Mouse (Mus musculus) liver, adult 2 months (tissue): ENCODE data around the gene Megf11. TPM values are rescaled to one million over a fixed set of nuclear protein-coding genes. Genes with fewer than 3 reads are reported as not detected.

Experiments
- DNase-seq: peaks from one replicate; pipeline ENCODE4 v3.0.0-alpha.2; 2011; ENCODE audit warnings: low read depth, low spot score; ENCODE audit errors: extremely low read depth
- H3K27ac ChIP-seq: fragments of 200-500 bp; replicated peaks from 2 replicates; pipeline ENCODE4 v1.5.1; 2012; ENCODE audit warnings: low read depth, mild to moderate bottlenecking, control low read depth, inconsistent platforms, low read length; ENCODE audit not compliant: insufficient read depth
- H3K27me3 ChIP-seq: fragments of 200-500 bp; 2 replicates; pipeline ENCODE4 v1.6.1; 2012; ENCODE audit warnings: mild to moderate bottlenecking, moderate library complexity, low read length, inconsistent platforms; ENCODE audit not compliant: control insufficient read depth, insufficient read depth
- H3K36me3 ChIP-seq: fragments of 200-500 bp; 2 replicates; pipeline ENCODE4 v1.6.1; 2012; ENCODE audit warnings: low read length, inconsistent platforms; ENCODE audit not compliant: control insufficient read depth, insufficient read depth
- H3K4me1 ChIP-seq: fragments of 200-500 bp; 2 replicates; pipeline ENCODE4 v1.6.1; 2011; ENCODE audit warnings: low read length; ENCODE audit not compliant: control insufficient read depth, insufficient read depth
- H3K4me3 ChIP-seq: fragments of 200-500 bp; 2 replicates; pipeline ENCODE4 v1.5.1; 2011; ENCODE audit warnings: low read depth, mild to moderate bottlenecking, control low read depth, low read length, moderate library complexity; ENCODE audit not compliant: insufficient read depth
- H3K79me2 ChIP-seq: fragments of 200-500 bp; 2 replicates; pipeline ENCODE4 v1.6.1; 2012; ENCODE audit warnings: inconsistent platforms, mild to moderate bottlenecking, low read length, moderate library complexity; ENCODE audit not compliant: control insufficient read depth, insufficient read depth
- H3K9ac ChIP-seq: fragments of 200-500 bp; 2 replicates; pipeline ENCODE4 v1.6.1; 2012; ENCODE audit warnings: low read depth, mild to moderate bottlenecking, control low read depth, inconsistent platforms, low read length
- CTCF ChIP-seq: fragments of 200-500 bp; IDR thresholded peaks from 2 replicates; pipeline ENCODE4 v1.5.1; 2011; ENCODE audit warnings: low read depth, low read length, control low read depth
- POLR2A ChIP-seq: fragments of 200-500 bp; IDR thresholded peaks from 2 replicates; pipeline ENCODE4 v1.6.1; 2011; ENCODE audit warnings: low read length, control low read depth; ENCODE audit not compliant: insufficient read depth; ENCODE audit errors: extremely low read depth
- WGBS: fragments of 180-500 bp; shearing (Covaris S2); methylation state at CpG from one replicate; pipeline ENCODE4 v1.1.7; 2018; 5-methylcytosine and 5-hydroxymethylcytosine counted together
- polyA plus RNA-seq: library from polyadenylated mRNA; depleted of rRNA; stranded (reverse); fragments of >200 nt; gene quantifications from 2 replicates; pipeline ENCODE4 v1.2.3, GENCODE M21; 2012
- total RNA-seq: library from RNA; depleted of rRNA; stranded (reverse); fragments of >200 nt; gene quantifications from 2 replicates; pipeline ENCODE4 v1.2.3, GENCODE M21; 2014

Megf11 gene
- total and polyA plus RNA-seq, 2 experiments, result 0.09 to 0.13 TPM

DNA sequence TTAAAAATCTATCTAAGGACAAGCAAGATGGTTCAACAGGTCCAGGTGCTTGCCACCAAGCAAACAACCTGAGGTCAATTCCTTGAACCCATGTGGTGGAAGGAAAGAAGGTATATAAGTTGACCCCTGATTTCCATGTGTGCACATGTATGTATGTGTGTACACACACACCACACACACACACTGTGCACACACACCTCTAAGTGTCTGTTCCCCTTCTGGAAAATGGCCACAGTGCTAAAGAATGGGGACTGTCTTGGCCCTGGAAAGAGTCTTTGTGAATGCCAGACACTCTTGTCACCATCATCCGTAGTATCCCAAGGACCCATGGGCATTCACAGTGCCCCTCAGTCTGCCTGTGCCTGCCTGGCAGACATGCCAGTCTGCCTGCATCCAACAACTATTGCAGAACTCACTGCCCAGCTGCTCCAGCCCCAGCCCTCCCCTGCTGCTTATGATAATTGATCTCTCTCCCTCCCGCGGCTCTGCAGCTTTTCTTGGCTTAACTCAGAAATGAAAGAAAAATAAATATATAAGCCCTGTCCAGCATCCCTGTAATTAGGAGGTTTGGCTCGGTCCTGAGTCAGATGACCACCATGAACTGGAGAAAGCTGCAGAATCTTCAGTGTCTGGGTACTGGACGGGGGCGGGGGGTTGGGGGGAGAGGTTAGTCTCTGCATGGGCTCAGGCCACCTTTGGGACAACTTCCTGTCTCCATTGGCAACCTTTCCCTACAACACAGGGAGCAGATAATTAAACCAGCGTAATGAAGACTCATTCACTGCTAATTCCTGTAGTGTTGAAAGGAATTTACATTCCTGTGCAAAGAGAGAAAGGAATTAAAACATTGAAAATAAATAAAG is 226.9 kb downstream of the Megf11 start:
- DNase-seq, result peak; percentile 7
- Histone ChIP-seq H3K36me3 (no peaks in the 10 kb centered on the region), H3K27ac (no peak overlapping the region), H3K4me3 (no peak overlapping the region), H3K27me3 (no peaks in the 10 kb centered on the region), H3K4me1 (no peaks in the 10 kb centered on the region), H3K79me2 (no peaks in the 10 kb centered on the region), H3K9ac (no peak overlapping the region)
- 51% methylated on average over 7 of the region's 7 CpGs for WGBS
- TF ChIP-seq POLR2A (no peak), CTCF (no peak)

DNA sequence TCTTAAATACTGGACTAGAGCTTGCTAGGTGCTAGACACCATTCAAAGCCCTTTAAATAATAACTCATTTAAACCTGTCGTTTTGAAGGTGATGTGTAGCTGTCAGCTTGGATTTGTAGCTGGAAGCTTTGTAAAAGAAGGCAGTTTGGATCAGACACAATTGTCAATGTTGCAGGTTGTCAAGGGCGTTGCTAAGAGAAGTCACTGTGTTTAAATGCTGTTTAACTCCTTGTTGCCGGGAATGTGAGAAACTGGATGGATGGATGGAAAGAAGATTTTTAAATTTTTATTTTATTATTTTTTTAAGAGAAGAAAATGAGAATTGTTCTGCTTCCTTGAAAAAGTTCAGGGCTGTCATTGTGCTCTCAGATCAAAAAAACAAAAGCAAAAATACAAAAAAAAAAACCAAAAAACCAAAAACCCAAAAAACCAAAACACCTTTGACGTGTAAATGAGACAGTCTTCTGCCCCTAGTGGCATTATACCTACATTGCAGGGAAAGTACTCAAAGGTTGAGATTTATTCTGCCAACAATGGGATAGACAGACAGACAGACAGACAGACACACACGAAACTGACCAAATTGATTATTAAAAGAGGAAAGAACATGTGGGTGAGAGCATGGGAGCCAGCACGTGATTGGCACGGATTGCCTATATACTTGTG is 227.7 kb downstream of the Megf11 start:
- DNase-seq, result peak; percentile 34
- no peaks in the 10 kb centered on the region for H3K27me3 ChIP-seq
- WGBS, result 60% methylated on average over 7 of the region's 7 CpGs
- H3K27ac ChIP-seq, result no peak overlapping the region
- H3K4me1 ChIP-seq, result no peaks in the 10 kb centered on the region
- no peak overlapping the region for H3K4me3 ChIP-seq
- no peak overlapping the region for H3K9ac ChIP-seq
- H3K36me3 ChIP-seq, result no peaks in the 10 kb centered on the region
- no peaks in the 10 kb centered on the region for H3K79me2 ChIP-seq
- no peak for TF ChIP-seq POLR2A
- peak; percentile 36 for TF ChIP-seq CTCF

DNA sequence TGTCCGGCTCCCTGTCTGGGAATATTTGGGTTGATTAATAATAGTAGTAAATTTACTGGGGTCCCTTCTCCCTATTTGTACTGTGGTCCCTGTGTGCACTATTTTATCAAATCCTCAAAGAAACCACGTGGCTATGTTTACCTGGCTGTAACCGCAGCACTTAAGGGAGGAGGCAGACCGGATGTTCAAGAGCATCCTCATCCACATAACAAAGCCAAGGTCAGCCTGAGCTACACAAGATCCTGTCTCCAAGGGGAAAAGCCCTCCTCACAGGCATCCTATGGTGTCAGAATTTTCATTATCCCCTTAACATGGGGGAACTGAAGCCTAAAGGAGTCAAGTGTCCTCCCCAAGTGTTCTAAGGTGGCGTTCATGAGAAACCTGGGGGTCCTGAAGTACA is 232.0 kb downstream of the Megf11 start:
- DNase-seq, result no peak
- no peak for TF ChIP-seq POLR2A
- Histone ChIP-seq H3K27ac (no peak overlapping the region), H3K36me3 (no peaks in the 10 kb centered on the region), H3K9ac (no peak overlapping the region), H3K27me3 (no peaks in the 10 kb centered on the region), H3K79me2 (no peaks in the 10 kb centered on the region), H3K4me3 (no peak overlapping the region), H3K4me1 (peaks cover 2% of the 10 kb centered on the region; the same call in 1 of the 2 replicates)
- 68% methylated on average over 5 of the region's 5 CpGs for WGBS

DNA sequence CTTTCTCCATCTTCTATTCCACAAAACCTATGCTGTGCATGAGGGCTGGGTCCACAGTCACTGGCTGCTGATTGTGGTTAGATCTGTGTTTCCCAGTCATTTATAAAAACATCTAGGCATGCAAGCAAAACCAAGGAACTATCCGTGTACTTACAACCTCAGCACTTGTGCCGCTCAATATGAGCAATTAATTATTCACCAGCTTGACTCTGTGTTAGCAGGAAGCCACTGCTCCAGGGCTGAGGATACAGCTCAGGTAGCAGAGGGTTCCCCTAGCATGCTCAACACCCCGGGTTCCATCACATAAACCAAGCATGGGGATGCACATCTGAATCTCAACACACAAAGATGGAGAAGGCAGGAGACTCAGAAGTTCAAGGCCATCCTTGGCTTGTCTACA is 233.0 kb downstream of the Megf11 start:
- TF ChIP-seq POLR2A (no peak), CTCF (no peak)
- H3K9ac ChIP-seq, result no peak overlapping the region
- H3K4me1 ChIP-seq, result peaks cover 2% of the 10 kb centered on the region; the same call in 1 of the 2 replicates
- no peaks in the 10 kb centered on the region for H3K27me3 ChIP-seq
- 43% methylated on average over 3 of the region's 3 CpGs for WGBS
- H3K4me3 ChIP-seq, result no peak overlapping the region
- H3K27ac ChIP-seq, result no peak overlapping the region
- H3K36me3 ChIP-seq, result no peaks in the 10 kb centered on the region
- peak; percentile 28 for DNase-seq
- no peaks in the 10 kb centered on the region for H3K79me2 ChIP-seq

DNA sequence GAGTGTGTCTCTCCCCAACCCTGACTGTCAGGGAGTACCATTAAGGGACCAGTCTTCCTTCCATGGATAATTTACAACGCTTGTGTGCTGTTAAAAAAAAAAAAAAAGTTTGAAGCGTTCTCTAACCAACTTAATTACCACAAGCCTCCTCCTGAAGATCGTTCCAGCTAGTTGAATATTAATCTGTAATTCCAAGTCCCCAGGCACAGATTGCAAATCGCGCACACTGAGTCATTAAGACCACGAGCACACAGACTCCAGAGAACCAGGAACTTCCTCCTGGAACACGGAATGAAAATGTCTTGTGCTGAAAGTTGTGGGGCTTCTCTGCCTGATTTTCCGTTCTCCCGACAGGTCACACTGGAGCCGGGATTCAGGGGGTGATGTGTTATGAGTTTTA is 234.0 kb downstream of the Megf11 start:
- TF ChIP-seq POLR2A (no peak), CTCF (no peak)
- WGBS, result 58% methylated on average over 10 of the region's 10 CpGs
- Histone ChIP-seq H3K9ac (no peak overlapping the region), H3K27me3 (no peaks in the 10 kb centered on the region), H3K27ac (no peak overlapping the region), H3K4me3 (no peak overlapping the region), H3K4me1 (peaks cover 2% of the 10 kb centered on the region; the same call in 1 of the 2 replicates), H3K79me2 (no peaks in the 10 kb centered on the region), H3K36me3 (no peaks in the 10 kb centered on the region)
- peak; percentile 37 for DNase-seq

DNA sequence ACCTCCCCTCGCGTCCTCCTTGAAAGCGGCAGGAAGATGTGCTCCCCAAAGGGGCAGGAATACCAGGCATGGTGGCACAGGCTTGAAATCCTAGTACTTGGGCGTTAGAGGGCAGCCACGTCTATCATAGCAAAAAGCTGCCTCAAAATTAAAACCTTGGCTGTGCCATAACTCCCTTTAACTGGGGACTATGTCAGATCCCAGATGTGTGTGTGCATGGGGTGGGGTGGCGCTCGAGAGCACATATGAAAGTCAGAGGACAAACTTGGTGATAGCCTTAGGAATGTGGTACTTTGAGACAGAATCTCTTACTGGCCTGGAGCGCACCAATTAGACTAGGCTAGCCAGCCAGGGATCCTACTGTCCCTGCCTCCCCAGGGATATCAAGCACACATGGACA is 235.2 kb downstream of the Megf11 start:
- TF ChIP-seq CTCF (no peak), POLR2A (no peak)

More for the DNA sequence above, 235.2 kb downstream of the Megf11 start:
- Histone ChIP-seq H3K79me2 (no peaks in the 10 kb centered on the region), H3K4me3 (no peak overlapping the region), H3K36me3 (no peaks in the 10 kb centered on the region), H3K27ac (no peak overlapping the region), H3K27me3 (no peaks in the 10 kb centered on the region), H3K9ac (no peak overlapping the region), H3K4me1 (peaks cover 2% of the 10 kb centered on the region; the same call in 1 of the 2 replicates)
- WGBS, result 87% methylated on average over 8 of the region's 8 CpGs
- DNase-seq, result no peak
